Mouse (Mus musculus): Measurements from ENCODE around the gene Slc16a13. TPM values are rescaled to one million over a fixed set of nuclear protein-coding genes. Genes with fewer than 3 reads are reported as not detected.

Gene Slc16a13
- 4.8 TPM for polyA plus RNA-seq (2012; fragmentation: generic; extraction: Trizol)

DNA sequence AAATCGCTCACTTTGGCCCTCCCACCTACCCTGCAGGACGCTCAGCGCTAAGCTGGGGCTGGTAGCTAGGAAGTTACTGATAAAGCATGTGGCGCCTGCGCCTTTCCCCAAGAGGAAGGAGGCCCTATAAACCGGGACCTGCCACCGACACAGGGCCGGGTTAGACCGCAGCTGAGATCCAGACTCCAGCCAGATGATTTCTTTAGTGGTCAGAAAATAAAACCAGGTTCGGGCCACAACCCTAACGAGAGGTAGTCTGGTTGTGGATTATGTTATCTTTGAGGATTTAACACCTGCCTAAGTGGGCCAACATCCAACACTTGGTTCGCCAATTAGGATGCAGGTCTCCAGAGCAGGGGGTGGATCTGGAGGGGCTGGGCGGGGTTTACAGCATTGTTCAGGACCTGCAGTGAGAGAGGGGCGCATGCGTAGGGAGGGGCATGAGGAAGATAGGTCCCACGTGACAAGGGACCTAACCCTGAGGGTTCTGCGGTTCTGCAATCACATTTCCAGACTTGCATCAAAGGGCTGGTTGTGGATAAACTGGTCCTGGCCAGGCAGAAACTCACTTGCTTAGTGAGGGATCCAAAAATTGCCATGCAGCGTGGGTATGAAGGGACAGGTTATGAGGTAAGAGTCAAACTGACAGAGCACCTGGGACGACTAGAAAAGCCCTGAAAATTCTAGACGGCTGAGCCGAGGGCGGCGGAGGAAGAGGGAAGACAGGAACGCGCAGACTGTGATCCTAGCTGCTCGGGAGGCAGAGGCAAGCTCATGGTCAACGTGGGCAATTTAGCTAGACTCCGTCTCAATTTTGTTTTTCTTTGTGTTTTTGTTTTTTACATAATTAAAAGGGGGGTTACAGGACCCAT lies at the start of gene Slc16a13:
TSS of gene Slc16a13 (minus strand) at position 334 of the 872 bp plus-strand sequence.
- peak within 1 kb of the TSS; percentile 100 for H3K4me2 ChIP-seq (ENCODE audit: low read depth)
- no peaks in the 10 kb centered on the region for H3K36me3 ChIP-seq (ENCODE audit: control insufficient read depth, insufficient read depth)
- peak within 1 kb of the TSS; percentile 59 for H3K4me3 ChIP-seq
- TF ChIP-seq MYOD1 (IDR thresholded peaks at IDR 0.05; ENCODE audit: control insufficient read depth in 1 of 3, insufficient read length in 2 of 3, low read depth in 2 of 3) (no peak), E2F4 (IDR thresholded peaks at IDR 0.05; ENCODE audit: insufficient read depth) (no peak), TCF3 (IDR thresholded peaks at IDR 0.05; ENCODE audit: insufficient read length, low read depth) (no peak), TCF12 (IDR thresholded peaks at IDR 0.05; ENCODE audit: insufficient read depth, poor library complexity, severe bottlenecking) (no peak), POLR2A (IDR thresholded peaks at IDR 0.05; ENCODE audit: insufficient read length, low read depth) (peak; percentile 90), MYOG (IDR thresholded peaks at IDR 0.05; ENCODE audit: control insufficient read depth in 1 of 3, insufficient read depth in 1 of 3, insufficient read length in 2 of 3, low read depth in 2 of 3) (no peak), MAX (IDR thresholded peaks at IDR 0.05; ENCODE audit: low read depth) (no peak), USF1 (IDR thresholded peaks at IDR 0.05; ENCODE audit: low read depth) (peak; percentile 94), CEBPB (IDR thresholded peaks at IDR 0.05; ENCODE audit: insufficient read depth, poor library complexity, severe bottlenecking) (no peak), POLR2AphosphoS2 (IDR thresholded peaks at IDR 0.05; ENCODE audit: insufficient read length, low read depth) (peak; percentile 97)
- no peaks in the 10 kb centered on the region for H3K79me2 ChIP-seq (ENCODE audit: control insufficient read depth, insufficient read depth)
- no peaks in the 10 kb centered on the region for H3K27me3 ChIP-seq (ENCODE audit: control insufficient read depth, insufficient read depth, insufficient read length)
- H3ac ChIP-seq (ENCODE audit: control insufficient read depth, insufficient read length), result peak within 1 kb of the TSS; percentile 0

- Histone ChIP-seq H3K36me3 (ENCODE audit: control insufficient read depth, insufficient read depth) (no peaks in the 10 kb centered on the region), H3K79me2 (ENCODE audit: control insufficient read depth, insufficient read depth) (no peaks in the 10 kb centered on the region), H3K4me3 (no peak overlapping the region), H3K27me3 (ENCODE audit: control insufficient read depth, insufficient read depth, insufficient read length) (no peaks in the 10 kb centered on the region), H3K4me2 (ENCODE audit: low read depth) (peak overlapping the region; percentile 7), H3ac (ENCODE audit: control insufficient read depth, insufficient read length) (no peak overlapping the region)
- TF ChIP-seq MYOD1 (IDR thresholded peaks at IDR 0.05; ENCODE audit: control insufficient read depth in 1 of 3, insufficient read length in 2 of 3, low read depth in 2 of 3) (no peak), E2F4 (IDR thresholded peaks at IDR 0.05; ENCODE audit: insufficient read depth) (no peak), REST (IDR thresholded peaks at IDR 0.05; ENCODE audit: insufficient read depth, insufficient read length) (no peak), TCF3 (IDR thresholded peaks at IDR 0.05; ENCODE audit: insufficient read length, low read depth) (no peak), USF1 (IDR thresholded peaks at IDR 0.05; ENCODE audit: low read depth) (no peak), TCF12 (IDR thresholded peaks at IDR 0.05; ENCODE audit: insufficient read depth, poor library complexity, severe bottlenecking) (no peak), SRF (IDR thresholded peaks at IDR 0.05; ENCODE audit: control insufficient read depth, insufficient read length, low read depth) (no peak), MAX (IDR thresholded peaks at IDR 0.05; ENCODE audit: low read depth) (no peak), POLR2AphosphoS2 (IDR thresholded peaks at IDR 0.05; ENCODE audit: insufficient read length, low read depth) (no peak), CEBPB (IDR thresholded peaks at IDR 0.05; ENCODE audit: insufficient read depth, poor library complexity, severe bottlenecking) (no peak), POLR2A (IDR thresholded peaks at IDR 0.05; ENCODE audit: insufficient read length, low read depth) (no peak), MYOG (IDR thresholded peaks at IDR 0.05; ENCODE audit: control insufficient read depth in 1 of 3, insufficient read depth in 1 of 3, insufficient read length in 2 of 3, low read depth in 2 of 3) (no peak)
Measured at GRCm38 (mm10) chr11:70266405-70266804, 45.5 kb upstream of the Slc16a13 start.

DNA sequence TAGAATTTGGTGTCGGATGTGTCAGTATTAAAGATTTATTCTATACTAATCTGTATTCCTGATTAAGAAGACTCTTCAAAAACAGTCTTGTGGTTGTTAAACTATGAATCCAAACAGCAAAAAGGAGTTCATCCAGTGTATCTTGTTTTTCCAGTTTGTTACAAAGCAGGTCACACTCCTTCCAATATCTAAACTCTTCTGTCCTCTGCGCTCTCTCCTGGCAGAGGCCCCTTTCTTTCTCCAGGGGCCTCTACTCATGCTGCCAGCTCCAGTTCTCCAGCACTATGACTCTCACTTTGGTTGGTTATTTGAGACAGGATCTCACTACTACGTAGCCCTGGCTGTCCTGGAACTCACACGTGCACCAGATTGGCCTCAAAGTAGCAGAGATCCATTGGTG lies 45.0 kb upstream of the Slc16a13 start:
- Histone ChIP-seq H3K4me2 (ENCODE audit: low read depth) (no peak overlapping the region), H3K27me3 (ENCODE audit: control insufficient read depth, insufficient read depth, insufficient read length) (no peaks in the 10 kb centered on the region), H3K4me3 (no peak overlapping the region), H3K36me3 (ENCODE audit: control insufficient read depth, insufficient read depth) (no peaks in the 10 kb centered on the region), H3K79me2 (ENCODE audit: control insufficient read depth, insufficient read depth) (no peaks in the 10 kb centered on the region), H3ac (ENCODE audit: control insufficient read depth, insufficient read length) (no peak overlapping the region)
- no peak for TF ChIP-seq MYOG (IDR thresholded peaks at IDR 0.05; ENCODE audit: control insufficient read depth in 1 of 3, insufficient read depth in 1 of 3, insufficient read length in 2 of 3, low read depth in 2 of 3)
- TF ChIP-seq POLR2AphosphoS2 (IDR thresholded peaks at IDR 0.05; ENCODE audit: insufficient read length, low read depth), result no peak
- no peak for TF ChIP-seq E2F4 (IDR thresholded peaks at IDR 0.05; ENCODE audit: insufficient read depth)

GRCm38 (mm10) chr11:70265252-70265651 lies 44.4 kb upstream of the Slc16a13 start:
- Histone ChIP-seq H3K36me3 (ENCODE audit: control insufficient read depth, insufficient read depth) (no peaks in the 10 kb centered on the region), H3K4me2 (ENCODE audit: low read depth) (peak overlapping the region; percentile 0), H3K27me3 (ENCODE audit: control insufficient read depth, insufficient read depth, insufficient read length) (no peaks in the 10 kb centered on the region), H3K4me3 (no peak overlapping the region), H3K79me2 (ENCODE audit: control insufficient read depth, insufficient read depth) (no peaks in the 10 kb centered on the region), H3ac (ENCODE audit: control insufficient read depth, insufficient read length) (no peak overlapping the region)
- no peak for TF ChIP-seq CEBPB (IDR thresholded peaks at IDR 0.05; ENCODE audit: insufficient read depth, poor library complexity, severe bottlenecking)
- TF ChIP-seq TCF3 (IDR thresholded peaks at IDR 0.05; ENCODE audit: insufficient read length, low read depth), result no peak
- TF ChIP-seq MYOD1 (IDR thresholded peaks at IDR 0.05; ENCODE audit: control insufficient read depth in 1 of 3, insufficient read length in 2 of 3, low read depth in 2 of 3), result no peak

- TF ChIP-seq MYOD1 (IDR thresholded peaks at IDR 0.05; ENCODE audit: control insufficient read depth in 1 of 3, insufficient read length in 2 of 3, low read depth in 2 of 3), result no peak
- no peak for TF ChIP-seq REST (IDR thresholded peaks at IDR 0.05; ENCODE audit: insufficient read depth, insufficient read length)
- TF ChIP-seq CEBPB (IDR thresholded peaks at IDR 0.05; ENCODE audit: insufficient read depth, poor library complexity, severe bottlenecking), result no peak
- no peak for TF ChIP-seq TCF12 (IDR thresholded peaks at IDR 0.05; ENCODE audit: insufficient read depth, poor library complexity, severe bottlenecking)
- no peak for TF ChIP-seq SRF (IDR thresholded peaks at IDR 0.05; ENCODE audit: control insufficient read depth, insufficient read length, low read depth)
- TF ChIP-seq MYOG (IDR thresholded peaks at IDR 0.05; ENCODE audit: control insufficient read depth in 1 of 3, insufficient read depth in 1 of 3, insufficient read length in 2 of 3, low read depth in 2 of 3), result no peak
- no peak for TF ChIP-seq E2F4 (IDR thresholded peaks at IDR 0.05; ENCODE audit: insufficient read depth)
- TF ChIP-seq TCF3 (IDR thresholded peaks at IDR 0.05; ENCODE audit: insufficient read length, low read depth), result no peak
- no peak for TF ChIP-seq POLR2AphosphoS2 (IDR thresholded peaks at IDR 0.05; ENCODE audit: insufficient read length, low read depth)
- no peak for TF ChIP-seq MAX (IDR thresholded peaks at IDR 0.05; ENCODE audit: low read depth)
- TF ChIP-seq USF1 (IDR thresholded peaks at IDR 0.05; ENCODE audit: low read depth), result no peak
- no peak for TF ChIP-seq POLR2A (IDR thresholded peaks at IDR 0.05; ENCODE audit: insufficient read length, low read depth)
- Histone ChIP-seq H3ac (ENCODE audit: control insufficient read depth, insufficient read length) (no peak overlapping the region), H3K36me3 (ENCODE audit: control insufficient read depth, insufficient read depth) (no peaks in the 10 kb centered on the region), H3K79me2 (ENCODE audit: control insufficient read depth, insufficient read depth) (no peaks in the 10 kb centered on the region), H3K4me2 (ENCODE audit: low read depth) (peak overlapping the region; percentile 14), H3K4me3 (no peak overlapping the region), H3K27me3 (ENCODE audit: control insufficient read depth, insufficient read depth, insufficient read length) (peaks cover 11% of the 10 kb centered on the region)
Measured at GRCm38 (mm10) chr11:70259035-70259434, 38.2 kb upstream of the Slc16a13 start.

All from myocyte (in vitro differentiated cells).